Mouse (Mus musculus) Patski (cell line): ENCODE data around the gene Was. TPM values are rescaled to one million over a fixed set of nuclear protein-coding genes. Genes with fewer than 3 reads are reported as not detected.
"Not testable (repeated sequence)": the region's sequence is repeated elsewhere in the genome, so short reads cannot be mapped to it uniquely, and the experiment has no call there.

Experiments used
- ATAC-seq: fragments of 100-300 bp; one replicate; pipeline ENCODE4 v1.8.0; 2021
- CTCF ChIA-PET: fragments of 350-600 bp; sonication (Branson Sonifier 250); formaldehyde crosslinking; loops from one replicate; lab custom pipeline; 2022; ENCODE audit warnings: inconsistent platforms; lab: Charles Lee
- POLR2A ChIA-PET: fragments of 350-600 bp; sonication (Branson Sonifier 250); formaldehyde crosslinking; loops from one replicate; lab custom pipeline; 2022; ENCODE audit warnings: antibody characterized with exemption, inconsistent platforms; lab: Charles Lee
- DNase-seq: peaks from one replicate; pipeline ENCODE4 v3.0.0-alpha.2; 2011; ENCODE audit warnings: low read depth, low spot score
- H3K27me3 ChIP-seq: fragments of 371-371 bp; one replicate; pipeline ENCODE4 v1.5.1; 2021
- CTCF ChIP-seq: fragments of 100-300 bp; IDR thresholded peaks from one replicate; pipeline ENCODE4 v1.5.1; 2021
- in situ Hi-C: fragments of 300-500 bp; cut with MboI; formaldehyde crosslinking; loops from 3 replicates; pipeline ENCODE4 v1.11.1; 2018; ENCODE audit warnings: low pct_unique_long_range_greater_than_20kb, mixed read lengths
- polyA plus RNA-seq: library from polyadenylated mRNA; unstranded; gene quantifications from one replicate; pipeline ENCODE4 v1.2.3, GENCODE M21; 2021

Was gene
- polyA plus RNA-seq, 1 experiment from 2014 or later, result 0.10 TPM

DNA sequence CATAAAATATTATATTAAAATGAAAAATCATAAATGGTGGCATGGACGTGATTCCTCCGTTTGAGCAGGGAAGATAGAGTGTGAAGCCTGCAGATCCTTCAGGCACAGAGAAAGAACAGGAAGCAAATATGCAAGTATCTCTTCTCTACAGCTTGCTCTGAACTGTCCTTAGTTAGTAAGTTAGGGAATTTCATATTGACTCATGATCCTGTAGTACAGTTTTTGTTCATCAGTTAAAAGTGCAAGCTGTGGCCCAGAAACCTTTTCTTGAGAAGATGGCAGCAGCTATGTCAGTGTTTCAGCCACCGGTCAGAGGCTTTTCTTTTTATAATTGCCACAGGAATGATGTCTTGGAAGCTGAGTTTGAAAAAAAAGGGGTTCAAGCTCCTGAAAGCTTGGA, 14.7 kb upstream of the Was start:
- ATAC-seq (no peak), DNase-seq (no peak)
- in situ Hi-C loops, result loop anchor here (10.0 kb wide), 1 partner anchor 80 kb away; no protein-coding TSS in a partner anchor
- H3K27me3 ChIP-seq, result peaks cover 17% of the 10 kb centered on the region
- ChIA-PET CTCF (no interaction called here), POLR2A (no interaction called here)
- no peak for TF ChIP-seq CTCF

- DNase-seq, result no peak
- in situ Hi-C loops, result loop anchor here (10.0 kb wide), 1 partner anchor 77 kb away; no protein-coding TSS in a partner anchor
- peaks cover 19% of the 10 kb centered on the region for H3K27me3 ChIP-seq
- ChIA-PET CTCF (no interaction called here), POLR2A (no interaction called here)
- ATAC-seq, result no peak
- no peak for TF ChIP-seq CTCF
These were observed 11.9 kb upstream of the Was start for GRCm38 (mm10) chrX:8102213-8102668.

DNA sequence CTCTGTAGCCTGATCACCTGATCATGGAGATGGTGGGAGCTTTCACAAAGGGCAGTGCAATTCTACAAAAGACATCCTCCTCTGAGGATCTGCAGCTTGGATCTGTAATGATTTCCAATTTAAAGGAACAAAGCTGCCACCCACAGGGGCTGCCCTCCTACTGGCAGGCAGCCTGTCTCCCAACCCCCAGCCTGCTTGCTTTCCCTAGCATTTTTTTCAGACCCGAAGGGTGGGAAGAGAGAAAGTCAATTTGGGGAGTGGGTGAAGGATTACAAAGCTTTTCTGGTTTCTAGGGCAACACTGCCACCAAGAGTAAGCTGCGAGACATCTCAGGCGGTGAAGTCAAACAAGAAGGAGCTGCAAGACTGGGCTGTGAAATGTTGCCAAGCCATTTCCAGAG, 10.7 kb upstream of the Was start:
- in situ Hi-C loops, result loop anchor here (10.0 kb wide), 1 partner anchor 76 kb away; no protein-coding TSS in a partner anchor
- H3K27me3 ChIP-seq, result peaks cover 19% of the 10 kb centered on the region
- TF ChIP-seq CTCF, result peak; percentile 52
- DNase-seq, result no peak
- POLR2A ChIA-PET, result no interaction called here
- no peak for ATAC-seq
- CTCF ChIA-PET, result interaction anchor here (1.0 kb wide), 2 partner anchors 11 to 83 kb away, joined by 3 to 5 read pairs; partner anchors contain the start of gene Glod5

GRCm38 (mm10) chrX:8099435-8099834, 9.1 kb upstream of the Was start:
- DNase-seq (no peak), ATAC-seq (no peak)
- TF ChIP-seq CTCF, result no peak
- in situ Hi-C loops, result no loop called here
- peaks cover 11% of the 10 kb centered on the region for H3K27me3 ChIP-seq
- ChIA-PET CTCF (interaction anchor here (0.9 to 1.2 kb wide), 2 partner anchors 10 to 26 kb away, joined by 3 to 4 read pairs; no protein-coding TSS in a partner anchor), POLR2A (no interaction called here)

DNA sequence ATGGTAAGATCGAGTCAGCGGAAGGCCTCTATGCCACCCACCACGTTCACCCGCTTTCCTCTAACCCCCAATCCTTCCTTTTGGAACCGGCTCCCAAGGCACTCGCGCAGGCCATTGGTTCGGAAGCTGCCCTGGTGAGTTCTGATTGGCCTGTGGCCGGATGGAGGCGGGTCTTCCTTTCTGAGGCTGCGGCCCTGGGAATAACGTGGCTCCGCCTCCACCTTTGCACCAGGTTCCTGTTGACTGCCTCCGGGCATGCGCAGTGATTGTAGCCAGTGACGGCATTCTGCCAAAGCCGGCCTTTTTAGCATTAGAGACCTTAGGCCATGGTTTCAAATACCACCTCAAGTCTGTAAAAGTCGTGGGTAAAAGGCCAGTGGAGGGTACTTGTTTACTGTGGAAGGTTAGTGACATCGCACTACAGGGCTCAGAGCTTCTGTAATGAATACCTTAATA, 6.5 kb upstream of the Was start:
- CTCF ChIA-PET, result no interaction called here
- POLR2A ChIA-PET, result no interaction called here
- peaks cover 12% of the 10 kb centered on the region for H3K27me3 ChIP-seq
- TF ChIP-seq CTCF, result no peak
- in situ Hi-C loops, result no loop called here
- peak; percentile 82 for DNase-seq
- peak; percentile 87 for ATAC-seq

DNA sequence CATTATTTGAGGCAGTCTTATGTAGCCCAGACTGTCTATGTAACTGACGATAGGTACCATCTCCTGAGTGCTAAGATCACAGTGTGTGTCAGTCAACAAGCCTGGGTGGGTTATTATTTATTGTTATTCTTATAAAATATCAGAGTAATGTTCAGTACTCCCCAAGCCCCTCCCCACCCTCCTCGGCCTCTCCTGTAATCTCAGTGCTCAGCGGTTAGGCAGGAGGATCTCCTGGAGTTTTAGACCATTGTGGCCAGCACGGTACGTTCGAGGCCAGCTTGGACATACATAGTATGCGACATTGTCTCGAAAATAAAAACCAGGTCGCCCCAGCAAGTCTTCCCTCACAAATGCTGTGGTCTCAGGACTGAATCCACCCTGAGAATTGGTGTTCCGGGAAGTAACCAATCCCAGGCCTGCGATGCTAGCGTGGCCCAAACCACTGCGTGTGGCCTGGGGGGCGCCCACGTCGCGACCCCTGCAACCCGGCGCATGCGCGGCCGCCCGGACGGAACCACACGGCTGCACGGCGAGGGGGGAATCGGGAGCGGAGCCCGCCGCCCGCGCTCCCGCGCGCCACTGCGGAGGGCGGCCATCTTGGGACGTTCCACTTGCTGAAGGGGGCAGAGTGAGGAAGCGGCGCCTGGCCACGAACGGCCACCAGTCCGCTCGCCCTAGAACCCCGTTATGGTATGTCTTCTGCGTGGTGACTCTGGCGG, 5.9 kb upstream of the Was start:
- H3K27me3 ChIP-seq, result peaks cover 12% of the 10 kb centered on the region
- POLR2A ChIA-PET, in situ Hi-C loops, CTCF ChIA-PET, DNase-seq: not testable (repeated sequence)
- ATAC-seq, result peak; percentile 97

- CTCF ChIA-PET, result no interaction called here
- POLR2A ChIA-PET, result interaction anchor here (0.7 kb wide), 1 partner anchor 32 kb away, joined by 4 read pairs; no protein-coding TSS in a partner anchor
- no peak for TF ChIP-seq CTCF
- DNase-seq (no peak), ATAC-seq (no peak)
- in situ Hi-C loops, result no loop called here
- peaks cover 7% of the 10 kb centered on the region for H3K27me3 ChIP-seq
These were observed 5.2 kb upstream of the Was start for GRCm38 (mm10) chrX:8095546-8095945.

GRCm38 (mm10) chrX:8090954-8091347, 653 bp upstream of the Was start:
- CTCF ChIA-PET, DNase-seq, H3K27me3 ChIP-seq, in situ Hi-C loops, ATAC-seq: not testable (repeated sequence)
- POLR2A ChIA-PET, result interaction anchor here (1.2 kb wide), 1 partner anchor 15 kb away, joined by 4 read pairs; no protein-coding TSS in a partner anchor

- CTCF ChIA-PET, result interaction anchor here (1.2 kb wide), 2 partner anchors 11 to 13 kb away, joined by 3 read pairs; no protein-coding TSS in a partner anchor
- ATAC-seq (no peak), DNase-seq (no peak)
- in situ Hi-C loops, result no loop called here
- peaks cover 4% of the 10 kb centered on the region for H3K27me3 ChIP-seq
- POLR2A ChIA-PET, result no interaction called here
- no peak for TF ChIP-seq CTCF
These were observed 552 bp downstream of the Was start for GRCm38 (mm10) chrX:8089746-8090145.

- in situ Hi-C loops, result no loop called here
- ChIA-PET CTCF (no interaction called here), POLR2A (no interaction called here)
- TF ChIP-seq CTCF, result no peak
- ATAC-seq, result no peak
- no peak for DNase-seq
- peaks cover 3% of the 10 kb centered on the region for H3K27me3 ChIP-seq
These were observed 4.7 kb downstream of the Was start for GRCm38 (mm10) chrX:8085611-8086010.

DNA sequence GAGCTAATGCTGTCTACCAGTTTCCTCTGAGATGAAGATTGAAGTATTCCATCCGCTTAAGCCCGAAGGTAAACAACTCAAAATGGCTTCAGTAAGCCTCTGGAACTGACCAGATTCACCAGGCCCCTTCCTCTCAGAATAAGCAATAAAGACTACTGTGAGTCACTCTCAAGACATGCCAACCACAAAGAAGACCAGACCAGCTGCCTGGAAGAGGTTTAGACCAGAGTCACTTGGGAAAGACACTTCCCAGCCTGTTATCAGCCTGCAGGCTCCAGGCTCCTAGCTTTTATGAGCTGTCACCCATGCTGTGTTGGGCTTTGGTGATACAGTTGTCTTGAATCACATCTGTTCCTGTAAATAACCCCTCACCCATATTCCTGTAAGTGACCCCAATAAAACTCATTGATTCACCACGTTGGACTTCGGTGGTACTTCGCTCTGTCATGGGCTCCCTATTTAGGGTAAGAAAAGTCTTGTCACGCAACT, 5.5 kb downstream of the Was start:
- TF ChIP-seq CTCF, result no peak
- no peak for DNase-seq
- in situ Hi-C loops, result no loop called here
- POLR2A ChIA-PET, result no interaction called here
- no peak for ATAC-seq
- CTCF ChIA-PET, result no interaction called here
- H3K27me3 ChIP-seq, result peaks cover 3% of the 10 kb centered on the region
